Mouse (Mus musculus) embryonic facial prominence, embryonic 13.5 days (tissue): ENCODE data around the gene St8sia6. TPM values are rescaled to one million over a fixed set of nuclear protein-coding genes. Genes with fewer than 3 reads are reported as not detected.

Experiments
- ATAC-seq: fragments of 200-750 bp; cut with Nextera tagmentation; 2 replicates; pipeline ENCODE4 v1.8.0; 2017; ENCODE audit warnings: low read depth; ENCODE audit not compliant: insufficient number of reproducible peaks, insufficient read depth, low FRiP score, low TSS enrichment
- H3K27ac ChIP-seq: fragments of 300-500 bp; sonication (generic); 2 replicates; pipeline ENCODE4 v1.5.1; 2015; ENCODE audit warnings: moderate library complexity, mild to moderate bottlenecking, inconsistent platforms
- H3K27me3 ChIP-seq: fragments of 300-500 bp; sonication (generic); 2 replicates; pipeline ENCODE4 v1.6.1; 2015; ENCODE audit warnings: mild to moderate bottlenecking, inconsistent platforms
- H3K36me3 ChIP-seq: fragments of 300-500 bp; sonication (generic); 2 replicates; pipeline ENCODE4 v1.6.1; 2015; ENCODE audit warnings: mild to moderate bottlenecking, inconsistent platforms
- H3K4me1 ChIP-seq: fragments of 300-500 bp; sonication (generic); 2 replicates; pipeline ENCODE4 v1.6.1; 2015; ENCODE audit warnings: inconsistent platforms
- H3K4me2 ChIP-seq: fragments of 300-500 bp; sonication (generic); 2 replicates; pipeline ENCODE4 v1.6.1; 2015; ENCODE audit warnings: moderate library complexity, mild to moderate bottlenecking, inconsistent platforms
- H3K4me3 ChIP-seq: fragments of 300-500 bp; sonication (generic); 2 replicates; pipeline ENCODE4 v1.5.1; 2015; ENCODE audit warnings: mild to moderate bottlenecking, inconsistent platforms
- H3K9ac ChIP-seq: fragments of 300-500 bp; sonication (generic); 2 replicates; pipeline ENCODE4 v1.6.1; 2015; ENCODE audit warnings: mild to moderate bottlenecking, inconsistent platforms
- H3K9me3 ChIP-seq: fragments of 300-500 bp; sonication (generic); 2 replicates; pipeline ENCODE4 v1.6.1; 2016; ENCODE audit warnings: inconsistent platforms
- WGBS: fragments of 180-500 bp; shearing (Covaris S2); methylation state at CpG from one replicate; pipeline ENCODE4 v1.1.7; 2015; ENCODE audit warnings: mixed read lengths; 5-methylcytosine and 5-hydroxymethylcytosine counted together
- polyA plus RNA-seq: library from polyadenylated mRNA; unstranded; fragments of >200 nt; fragmentation: Nextera tagmentation; extraction: Ambion mirVana; gene quantifications from 2 replicates; pipeline ENCODE4 v1.2.1, GENCODE M21; 2015

The St8sia6 gene
- polyA plus RNA-seq, 1 experiment from 2014 or later, result 1.8 TPM

- ATAC-seq, result no peak
- WGBS, result 70% methylated on average over 7 of the region's 7 CpGs
- no peaks in the 10 kb centered on the region for H3K36me3 ChIP-seq
Observed at GRCm38 (mm10) chr2:13757412-13757811, 36.5 kb downstream of the St8sia6 start.

GRCm38 (mm10) chr2:13755733-13756132, 38.1 kb downstream of the St8sia6 start:
- H3K9me3 ChIP-seq, result no peaks in the 10 kb centered on the region
- H3K4me3 ChIP-seq, result no peak overlapping the region
- H3K36me3 ChIP-seq, result no peaks in the 10 kb centered on the region
- no peak overlapping the region for H3K27ac ChIP-seq
- H3K4me1 ChIP-seq, result no peaks in the 10 kb centered on the region
- H3K9ac ChIP-seq, result no peak overlapping the region
- no peaks in the 10 kb centered on the region for H3K27me3 ChIP-seq
- no peak overlapping the region for H3K4me2 ChIP-seq
- no peak for ATAC-seq
- 73% methylated on average over 4 of the region's 4 CpGs for WGBS

More at GRCm38 (mm10) chr2:13757412-13757811, 36.5 kb downstream of the St8sia6 start:
- Histone ChIP-seq H3K4me2 (no peak overlapping the region), H3K9me3 (no peaks in the 10 kb centered on the region), H3K9ac (no peak overlapping the region), H3K4me3 (no peak overlapping the region), H3K4me1 (no peaks in the 10 kb centered on the region), H3K27me3 (no peaks in the 10 kb centered on the region), H3K27ac (no peak overlapping the region)

- no peak overlapping the region for H3K4me2 ChIP-seq
- H3K4me3 ChIP-seq, result no peak overlapping the region
- WGBS, result 91% methylated on average over 1 of the region's 1 CpGs
- no peak overlapping the region for H3K27ac ChIP-seq
- H3K9ac ChIP-seq, result no peak overlapping the region
- H3K27me3 ChIP-seq, result no peaks in the 10 kb centered on the region
- no peaks in the 10 kb centered on the region for H3K9me3 ChIP-seq
- peaks cover 4% of the 10 kb centered on the region; the same call in 1 of the 2 replicates for H3K4me1 ChIP-seq
- ATAC-seq, result 0 out of 2 replicates have a peak, but pooled peaks have one; percentile 10
- no peaks in the 10 kb centered on the region for H3K36me3 ChIP-seq
Observed at GRCm38 (mm10) chr2:13751691-13752090, 42.2 kb downstream of the St8sia6 start.

- Histone ChIP-seq H3K9me3 (no peaks in the 10 kb centered on the region), H3K36me3 (no peaks in the 10 kb centered on the region), H3K27ac (no peak overlapping the region), H3K27me3 (no peaks in the 10 kb centered on the region), H3K9ac (no peak overlapping the region), H3K4me2 (no peak overlapping the region), H3K4me1 (peaks cover 4% of the 10 kb centered on the region; the same call in 1 of the 2 replicates), H3K4me3 (no peak overlapping the region)
- 59% methylated on average over 1 of the region's 1 CpGs for WGBS
- no peak for ATAC-seq
Observed at GRCm38 (mm10) chr2:13750777-13751176, 43.1 kb downstream of the St8sia6 start.

- Histone ChIP-seq H3K36me3 (no peaks in the 10 kb centered on the region), H3K9me3 (no peaks in the 10 kb centered on the region), H3K4me3 (no peak overlapping the region), H3K27me3 (no peaks in the 10 kb centered on the region), H3K4me2 (no peak overlapping the region), H3K9ac (no peak overlapping the region), H3K27ac (no peak overlapping the region), H3K4me1 (peaks cover 4% of the 10 kb centered on the region; the same call in 1 of the 2 replicates)
- WGBS, result 59% methylated on average over 1 of the region's 1 CpGs
- no peak for ATAC-seq
Observed at GRCm38 (mm10) chr2:13750089-13750488, 43.8 kb downstream of the St8sia6 start.

GRCm38 (mm10) chr2:13749176-13749575, 44.7 kb downstream of the St8sia6 start:
- ATAC-seq, result no peak

GRCm38 (mm10) chr2:13747576-13747975, 46.3 kb downstream of the St8sia6 start:
- H3K4me1 ChIP-seq, result peaks cover 4% of the 10 kb centered on the region; the same call in 1 of the 2 replicates
- H3K9ac ChIP-seq, result no peak overlapping the region
- H3K27ac ChIP-seq, result no peak overlapping the region
- WGBS, result 90% methylated on average over 1 of the region's 1 CpGs
- H3K27me3 ChIP-seq, result no peaks in the 10 kb centered on the region
- H3K36me3 ChIP-seq, result no peaks in the 10 kb centered on the region
- no peak for ATAC-seq
- no peaks in the 10 kb centered on the region for H3K9me3 ChIP-seq
- H3K4me3 ChIP-seq, result no peak overlapping the region
- H3K4me2 ChIP-seq, result no peak overlapping the region

More at GRCm38 (mm10) chr2:13749176-13749575, 44.7 kb downstream of the St8sia6 start:
- WGBS, result 74% methylated on average over 1 of the region's 1 CpGs
- H3K27ac ChIP-seq, result no peak overlapping the region
- H3K4me2 ChIP-seq, result no peak overlapping the region
- peaks cover 4% of the 10 kb centered on the region; the same call in 1 of the 2 replicates for H3K4me1 ChIP-seq
- H3K9me3 ChIP-seq, result no peaks in the 10 kb centered on the region
- no peak overlapping the region for H3K9ac ChIP-seq
- no peak overlapping the region for H3K4me3 ChIP-seq
- H3K36me3 ChIP-seq, result no peaks in the 10 kb centered on the region
- no peaks in the 10 kb centered on the region for H3K27me3 ChIP-seq

- no peak for ATAC-seq
Observed at GRCm38 (mm10) chr2:13746023-13746422, 47.8 kb downstream of the St8sia6 start.

GRCm38 (mm10) chr2:13738704-13739103, 55.2 kb downstream of the St8sia6 start:
- H3K4me2 ChIP-seq, result no peak overlapping the region
- H3K4me1 ChIP-seq, result no peaks in the 10 kb centered on the region
- no peaks in the 10 kb centered on the region for H3K27me3 ChIP-seq
- 38% methylated on average over 7 of the region's 7 CpGs for WGBS
- H3K9me3 ChIP-seq, result no peaks in the 10 kb centered on the region
- H3K27ac ChIP-seq, result no peak overlapping the region
- H3K36me3 ChIP-seq, result no peaks in the 10 kb centered on the region
- H3K4me3 ChIP-seq, result no peak overlapping the region
- no peak for ATAC-seq
- no peak overlapping the region for H3K9ac ChIP-seq

More at GRCm38 (mm10) chr2:13746023-13746422, 47.8 kb downstream of the St8sia6 start:
- Histone ChIP-seq H3K9me3 (no peaks in the 10 kb centered on the region), H3K27me3 (no peaks in the 10 kb centered on the region), H3K27ac (no peak overlapping the region), H3K4me2 (no peak overlapping the region), H3K4me1 (peaks cover 4% of the 10 kb centered on the region; the same call in 1 of the 2 replicates), H3K4me3 (no peak overlapping the region), H3K36me3 (no peaks in the 10 kb centered on the region), H3K9ac (no peak overlapping the region)
- 74% methylated on average over 1 of the region's 1 CpGs for WGBS

GRCm38 (mm10) chr2:13727901-13728300, 66.0 kb downstream of the St8sia6 start:
- Histone ChIP-seq H3K4me2 (no peak overlapping the region), H3K4me1 (no peaks in the 10 kb centered on the region), H3K9me3 (no peaks in the 10 kb centered on the region), H3K27me3 (no peaks in the 10 kb centered on the region), H3K36me3 (no peaks in the 10 kb centered on the region), H3K27ac (no peak overlapping the region), H3K4me3 (no peak overlapping the region), H3K9ac (no peak overlapping the region)
- ATAC-seq, result no peak
- 46% methylated on average over 2 of the region's 2 CpGs for whole genome bisulfite sequencing

- no peaks in the 10 kb centered on the region for H3K4me1 ChIP-seq
- H3K27me3 ChIP-seq, result no peaks in the 10 kb centered on the region
- H3K4me3 ChIP-seq, result no peak overlapping the region
- H3K9ac ChIP-seq, result no peak overlapping the region
- no peaks in the 10 kb centered on the region for H3K9me3 ChIP-seq
- H3K4me2 ChIP-seq, result no peak overlapping the region
- no peaks in the 10 kb centered on the region for H3K36me3 ChIP-seq
- WGBS, result 79% methylated on average over 3 of the region's 3 CpGs
- no peak for ATAC-seq
- no peak overlapping the region for H3K27ac ChIP-seq
Observed at GRCm38 (mm10) chr2:13725592-13725991, 68.3 kb downstream of the St8sia6 start.

- Histone ChIP-seq H3K4me1 (no peaks in the 10 kb centered on the region), H3K27me3 (no peaks in the 10 kb centered on the region), H3K4me3 (no peak overlapping the region), H3K4me2 (no peak overlapping the region), H3K36me3 (no peaks in the 10 kb centered on the region), H3K9me3 (no peaks in the 10 kb centered on the region), H3K27ac (no peak overlapping the region), H3K9ac (no peak overlapping the region)
- WGBS, result 66% methylated on average over 4 of the region's 4 CpGs
- no peak for ATAC-seq
Observed at GRCm38 (mm10) chr2:13722241-13722640, 71.6 kb downstream of the St8sia6 start.
